7 mouse cellular contexts compared by ENCODE assay signal in genomic region chr6:108571042-108571590, GRCm38 (mm10).
DNase-seq lines count a peak whose midpoint lies in the region; ATAC-seq lines count a peak whose summit lies in the region.

No protein-coding gene starts in this region.

- peak overlapping the region; percentile 65 for H3K27ac ChIP-seq in limb, embryonic 13.5 days
- H3K27ac ChIP-seq in midbrain, embryonic 15.5 days, result no peak overlapping the region

- H3K27me3 ChIP-seq in limb, embryonic 13.5 days, result peaks cover 4% of the 10 kb centered on the region; the same call in 1 of the 2 replicates
- H3K27me3 ChIP-seq in midbrain, embryonic 15.5 days (replicated peaks), result no peaks in the 10 kb centered on the region

- H3K36me3 ChIP-seq in limb, embryonic 13.5 days, result no peaks in the 10 kb centered on the region
- no peaks in the 10 kb centered on the region for H3K36me3 ChIP-seq in midbrain, embryonic 15.5 days (replicated peaks)

- peak overlapping the region; percentile 39 for H3K4me3 ChIP-seq in limb, embryonic 13.5 days
- H3K4me3 ChIP-seq in midbrain, embryonic 15.5 days, result peak overlapping the region; percentile 33

- H3K9me3 ChIP-seq in limb, embryonic 13.5 days, result no peaks in the 10 kb centered on the region
- no peaks in the 10 kb centered on the region for H3K9me3 ChIP-seq in midbrain, embryonic 15.5 days

- ATAC-seq in limb, embryonic 13.5 days (ENCODE audit: low FRiP score, low read depth), result peak; percentile 89
- ATAC-seq in midbrain, embryonic 15.5 days (replicated peaks), result peak; percentile 92

- peaks cover 27% of the 10 kb centered on the region for H3K4me1 ChIP-seq in limb, embryonic 13.5 days
- peaks cover 14% of the 10 kb centered on the region; the same call in 1 of the 2 replicates for H3K4me1 ChIP-seq in midbrain, embryonic 15.5 days

- H3K4me2 ChIP-seq in limb, embryonic 13.5 days (replicated peaks), result peak overlapping the region; percentile 70
- H3K4me2 ChIP-seq in midbrain, embryonic 15.5 days, result peak overlapping the region; percentile 69

- peak overlapping the region; percentile 45; the same call in 1 of the 2 replicates for H3K9ac ChIP-seq in limb, embryonic 13.5 days
- H3K9ac ChIP-seq in midbrain, embryonic 15.5 days, result peak overlapping the region; percentile 23

- under 1% methylated on average over 21 of the region's 21 CpGs for WGBS in limb, embryonic 13.5 days
- WGBS in midbrain, embryonic 15.5 days, result 1% methylated on average over 21 of the region's 21 CpGs

- peak; percentile 93 for DNase-seq in adrenal gland, adult 2 months
- peak; percentile 41 for DNase-seq in embryo, embryonic 11.5 days (ENCODE audit: low read depth, low spot score)
- DNase-seq in heart, adult 11 months, result peak; percentile 99
- peak; percentile 86 for DNase-seq in kidney, adult 18-20 months
- DNase-seq in spleen, postnatal 36 days (ENCODE audit: low spot score in 2 of 2), result peak; percentile 77

Comparison
In these comparisons a context has a peak if more than half of its experiments do, and no peak if none do; other contexts are left out.
1. DNase-seq: peak in every context shown above with its lines; median percentile 99 in heart, adult 11 months; 93 in adrenal gland, adult 2 months; 86 in kidney, adult 18-20 months; 77 in spleen, postnatal 36 days; 41 in embryo, embryonic 11.5 days.